Mouse (Mus musculus) activated CD4-positive, CD25-positive, alpha-beta regulatory T cell, adult 4 months (primary cell): ENCODE measurements around the gene Mkrn2os. TPM values are rescaled to one million over a fixed set of nuclear protein-coding genes. Genes with fewer than 3 reads are reported as not detected.
"Not testable (repeated sequence)": the region's sequence is repeated elsewhere in the genome, so short reads cannot be mapped to it uniquely, and the experiment has no call there.

Experiments used
- ATAC-seq: one replicate; pipeline ENCODE4 v1.8.0; 2017
- polyA plus RNA-seq, 2 experiments: library from polyadenylated mRNA; unstranded; fragments of 100-300 nt; shearing (Covaris generic); gene quantifications; one replicate each; pipeline ENCODE4 v1.2.1; 2017

The Mkrn2os gene
- polyA plus RNA-seq: under 1 TPM; 0.19 to 0.40 TPM

DNA sequence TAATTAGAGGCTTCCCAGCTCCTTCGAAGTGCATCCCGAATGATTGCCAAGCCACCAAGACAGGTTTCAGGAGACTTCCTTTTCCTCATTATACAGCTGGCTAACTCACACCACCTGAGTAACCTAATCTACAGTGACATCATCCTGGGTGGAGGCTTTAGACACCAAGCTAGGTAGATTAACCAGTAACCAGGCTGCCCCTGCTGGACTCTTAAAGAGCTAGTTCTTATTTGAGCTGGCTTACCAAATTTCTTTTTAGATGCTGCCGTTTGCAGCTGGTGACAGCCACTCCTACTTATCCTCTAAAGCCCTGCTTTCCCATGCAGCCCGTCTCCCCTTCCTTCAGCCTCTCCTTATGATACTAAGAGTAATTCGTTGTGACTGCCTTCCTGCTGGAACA, at the start of gene Mkrn2os:
Mkrn2os (minus strand) TSS at position 119 of the 400 bp plus-strand sequence.
- ATAC-seq: no peak

GRCm38 (mm10) chr6:115638188-115638587, 45.8 kb upstream of the Mkrn2os start:
- ATAC-seq: not testable (repeated sequence)

GRCm38 (mm10) chr6:115634015-115634414, 41.6 kb upstream of the Mkrn2os start:
- no peak for ATAC-seq

- ATAC-seq: no peak
Measured at GRCm38 (mm10) chr6:115631056-115631795, 38.9 kb upstream of the Mkrn2os start.

DNA sequence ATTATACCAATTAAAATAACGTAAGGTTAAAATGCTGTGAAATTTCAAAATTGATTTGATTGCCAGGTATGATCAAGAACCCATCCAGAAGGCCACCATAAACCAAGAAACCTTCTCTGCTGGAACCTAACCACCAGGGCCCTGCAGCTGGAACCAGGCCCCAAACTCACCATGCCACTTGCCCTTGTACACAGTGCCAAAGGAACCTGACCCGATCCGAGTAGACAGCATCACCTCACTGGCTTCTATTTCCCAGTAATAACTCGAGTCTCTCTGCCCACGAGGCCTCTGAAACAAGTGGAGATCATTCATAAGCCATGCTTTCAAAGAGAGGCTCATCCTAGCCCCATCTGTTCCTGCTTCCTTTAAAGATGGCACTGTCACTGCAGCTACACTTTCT, 33.7 kb upstream of the Mkrn2os start:
- ATAC-seq: no peak

DNA sequence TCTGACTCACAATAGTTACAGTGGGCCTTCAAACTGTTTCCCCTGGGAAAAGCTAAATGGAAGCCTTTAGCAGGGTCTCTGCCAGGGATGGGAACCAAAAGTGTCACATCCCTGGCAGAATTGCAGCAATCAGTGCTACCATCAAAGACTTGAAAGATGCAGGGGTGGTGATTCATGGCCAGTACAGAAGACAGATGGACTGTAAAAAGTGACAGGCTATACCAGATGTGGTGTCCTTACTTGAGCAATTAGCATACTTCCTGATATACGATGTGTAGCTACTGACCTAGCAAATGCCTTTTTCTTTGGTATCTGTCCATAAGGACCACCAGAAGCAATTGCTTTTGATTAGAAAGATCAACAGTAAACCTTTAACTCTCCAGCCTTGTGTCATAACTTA, 28.6 kb upstream of the Mkrn2os start:
- no peak for ATAC-seq

GRCm38 (mm10) chr6:115619818-115620217, 27.4 kb upstream of the Mkrn2os start:
- peak; percentile 36 for ATAC-seq

DNA sequence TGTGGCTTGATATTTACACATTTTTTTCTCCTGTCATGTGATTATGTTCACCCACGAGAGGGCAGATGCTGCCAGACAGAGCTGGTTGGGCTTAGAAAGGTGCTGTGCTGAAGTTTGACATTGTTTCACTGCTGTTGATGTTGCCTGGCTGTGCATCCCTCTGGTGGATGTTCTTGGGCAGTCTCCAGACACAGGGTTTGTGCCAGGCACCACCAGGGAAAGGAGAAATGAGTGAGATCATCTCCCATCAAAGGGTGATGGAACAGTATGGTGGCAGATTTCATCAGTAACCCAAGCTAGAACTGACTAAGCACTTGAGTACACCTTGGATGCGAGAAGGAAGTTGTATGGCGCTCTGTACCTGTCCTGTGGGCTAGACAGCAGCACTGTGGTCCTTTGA, 23.6 kb upstream of the Mkrn2os start:
- ATAC-seq: no peak

DNA sequence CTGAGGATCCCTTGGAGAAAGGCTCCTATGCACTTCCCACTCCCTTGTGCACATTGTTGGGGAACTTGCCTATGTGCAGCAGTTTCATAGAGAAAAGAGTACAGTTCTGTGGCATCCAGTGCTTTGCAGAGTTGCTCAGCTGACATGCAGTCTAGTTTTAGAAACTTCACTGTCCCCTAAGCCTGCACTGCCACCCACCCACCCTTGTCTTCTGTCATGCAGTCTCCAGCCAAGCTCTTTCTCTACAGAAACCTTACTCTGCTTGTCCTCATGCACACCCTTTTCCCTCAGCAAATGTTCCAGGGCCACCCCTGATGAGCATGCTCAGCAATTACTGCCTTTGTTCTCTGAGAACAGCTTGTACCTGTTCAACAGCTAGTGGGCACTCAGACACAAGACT, 21.4 kb upstream of the Mkrn2os start:
- no peak for ATAC-seq

DNA sequence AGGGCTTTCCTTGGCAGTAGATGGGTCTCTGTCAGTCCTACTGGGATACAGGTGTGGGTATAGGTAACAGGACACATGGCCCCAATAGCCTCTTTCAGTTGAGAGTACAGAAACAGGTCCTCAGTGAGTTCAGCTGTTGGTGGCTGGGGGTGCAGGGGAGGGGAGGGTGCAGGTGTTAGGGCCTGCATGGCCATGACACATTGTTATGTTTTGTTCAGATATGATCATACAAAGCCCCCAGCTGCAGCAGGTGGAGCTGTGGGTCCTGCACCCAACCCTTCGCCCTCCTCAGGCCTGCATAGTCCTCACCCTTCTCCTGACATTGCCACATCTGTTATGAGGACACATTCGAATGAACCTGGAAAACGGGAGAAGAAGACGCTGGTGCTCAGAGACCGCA, 17.9 kb upstream of the Mkrn2os start:
- no peak for ATAC-seq

DNA sequence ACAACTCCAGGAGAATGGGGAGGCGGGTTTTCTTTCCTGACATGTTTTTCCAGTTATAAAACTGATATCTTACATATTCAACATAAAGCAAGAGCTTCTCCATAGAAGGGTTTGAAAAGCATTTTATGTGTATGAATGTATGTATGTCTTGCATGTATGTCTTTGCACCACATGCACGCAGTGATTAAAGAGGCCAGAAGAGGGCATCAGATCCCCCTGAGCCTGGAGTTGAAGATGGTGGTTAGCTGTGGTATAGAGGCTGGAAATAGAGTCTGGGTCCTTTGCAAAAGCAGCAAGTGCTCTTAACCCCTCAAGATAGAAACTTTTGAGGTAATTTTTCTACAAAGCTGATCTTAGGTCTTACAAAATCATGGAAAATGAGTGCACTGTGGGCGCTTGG, 16.7 kb upstream of the Mkrn2os start:
- ATAC-seq: peak; percentile 49

DNA sequence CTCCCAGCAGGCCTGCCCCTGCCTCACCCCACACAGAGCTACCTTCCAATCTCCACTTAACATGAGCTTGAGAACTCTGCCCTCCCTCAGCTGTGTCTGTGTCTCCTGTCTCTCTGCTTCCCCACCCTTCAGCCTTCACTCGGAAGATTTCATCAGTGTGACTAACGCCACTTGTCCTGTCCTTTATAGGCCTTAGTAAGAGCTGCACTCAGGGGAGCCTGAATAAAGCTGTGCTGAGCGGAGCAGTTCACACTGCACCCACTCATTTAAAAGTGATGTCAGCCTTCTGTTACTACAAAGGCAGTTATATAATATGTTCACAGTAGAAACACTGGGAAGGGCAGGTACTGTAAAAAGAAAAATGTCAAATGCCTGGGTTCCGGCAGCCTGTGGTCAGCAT, 15.1 kb upstream of the Mkrn2os start:
- ATAC-seq: no peak

DNA sequence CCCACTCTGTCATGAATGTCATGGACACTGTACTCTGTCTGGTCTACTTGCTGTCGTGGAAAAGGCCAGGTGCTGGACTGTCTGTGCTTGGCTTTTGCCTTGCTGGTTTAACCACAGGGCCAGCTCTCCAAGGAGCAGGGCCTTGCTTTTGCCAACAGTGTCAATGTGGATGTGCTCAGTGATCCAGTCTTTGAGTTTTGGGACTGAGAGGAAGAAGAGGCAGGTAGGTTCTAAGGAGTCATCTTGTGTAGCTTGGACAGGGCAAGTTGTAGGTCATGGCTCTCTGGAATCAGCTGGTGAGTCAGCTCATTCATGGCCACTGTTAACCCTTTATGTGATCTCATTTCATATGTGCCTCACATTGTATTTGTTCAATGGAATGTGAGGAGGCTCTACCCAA, 14.1 kb upstream of the Mkrn2os start:
- ATAC-seq: no peak

GRCm38 (mm10) chr6:115601715-115602523, 9.5 kb upstream of the Mkrn2os start, which contains the start of gene Mkrn2:
TSS of gene Mkrn2 (plus strand) at chr6:115601902.
- ATAC-seq: peak; percentile 75

GRCm38 (mm10) chr6:115601322-115601714, 8.9 kb upstream of the Mkrn2os start:
- ATAC-seq: no peak

DNA sequence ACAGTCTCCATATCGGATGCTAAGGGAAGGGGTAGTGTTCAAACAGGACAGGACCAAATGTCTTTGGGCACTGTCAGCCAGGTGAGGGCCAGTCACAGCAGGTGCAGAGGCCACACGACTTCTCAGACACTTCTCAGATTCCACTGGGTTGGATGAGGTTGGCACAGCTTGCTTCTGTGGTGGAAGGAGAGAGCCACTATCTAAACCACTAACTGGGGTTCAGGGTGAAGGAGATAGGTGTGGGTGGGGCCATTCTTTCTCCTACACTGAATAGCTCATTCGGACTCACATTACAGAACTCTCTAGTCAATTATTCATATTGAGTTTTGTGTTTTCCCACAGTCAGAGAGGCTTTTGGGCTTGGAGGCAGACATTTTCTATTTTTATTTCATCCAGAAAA, 3.3 kb upstream of the Mkrn2os start:
- no peak for ATAC-seq

DNA sequence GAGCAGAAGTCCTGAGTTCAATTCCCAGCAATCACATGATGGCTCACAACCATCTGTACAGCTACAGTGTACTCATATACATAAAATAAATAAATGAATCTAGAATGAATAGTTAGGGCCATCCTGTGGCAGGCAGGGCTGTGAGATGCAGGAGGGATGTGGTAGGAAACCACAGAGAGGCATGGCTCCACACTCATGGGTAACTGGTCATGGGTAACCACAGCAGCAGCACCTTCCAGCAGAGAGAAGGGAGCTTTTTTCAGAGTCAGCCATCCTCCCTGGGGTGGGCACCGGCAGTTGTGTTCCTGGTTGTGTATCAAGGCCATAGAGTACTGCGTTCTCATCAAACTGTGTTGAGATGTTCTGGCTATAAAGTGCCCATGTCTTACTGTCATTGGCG, 2.1 kb upstream of the Mkrn2os start:
- peak; percentile 98 for ATAC-seq

DNA sequence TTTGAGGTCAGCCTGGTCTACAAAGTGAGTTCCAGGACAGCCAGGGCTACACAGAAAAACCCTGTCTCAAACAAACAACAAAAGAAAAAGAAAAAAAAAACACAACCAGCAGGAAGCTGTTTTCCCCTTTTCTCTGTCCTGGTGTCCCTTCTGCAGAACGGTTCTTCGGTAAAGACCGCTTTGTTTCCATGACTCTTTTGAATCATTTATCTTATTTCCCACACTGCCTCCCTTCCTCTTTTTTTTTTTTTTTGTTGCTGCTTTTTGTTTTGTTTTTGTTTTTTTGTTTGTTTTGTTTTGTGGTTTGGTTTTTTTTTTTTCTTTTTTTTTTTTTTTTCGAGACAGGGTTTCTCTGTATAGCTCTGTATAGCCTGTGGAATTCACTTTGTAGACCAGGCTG, 876 bp upstream of the Mkrn2os start:
- no peak for ATAC-seq

DNA sequence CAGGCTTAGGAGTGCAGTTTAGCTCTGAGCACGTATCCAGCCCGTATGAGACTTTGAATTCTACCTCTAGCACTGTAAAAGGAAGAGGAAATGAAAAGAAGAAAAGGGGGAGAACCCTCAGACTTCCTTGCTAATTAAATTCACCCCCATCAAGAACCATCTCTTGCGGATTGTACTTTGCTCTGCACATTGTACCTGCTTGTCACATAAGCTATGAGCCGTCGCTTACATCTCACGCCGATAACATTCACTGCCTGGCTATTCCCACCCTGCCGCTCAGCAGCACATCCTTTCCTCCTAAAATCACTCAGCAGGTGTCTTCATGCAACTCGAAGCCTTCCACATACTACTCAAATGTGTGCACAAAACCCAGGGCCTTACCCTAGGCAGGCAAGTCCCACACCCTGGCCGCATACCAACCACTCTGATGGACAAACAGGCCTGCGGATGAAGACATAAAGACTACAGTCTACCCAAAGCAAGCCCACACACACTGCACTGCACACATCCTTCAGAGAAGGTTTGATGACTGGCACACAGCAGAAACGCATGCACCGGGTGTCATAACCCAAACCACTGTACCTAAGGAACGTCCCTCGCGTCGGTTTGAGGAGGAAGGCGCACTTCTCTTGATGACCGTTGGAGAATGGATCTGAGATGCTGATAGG, 550 bp downstream of the Mkrn2os start:
- ATAC-seq: no peak

DNA sequence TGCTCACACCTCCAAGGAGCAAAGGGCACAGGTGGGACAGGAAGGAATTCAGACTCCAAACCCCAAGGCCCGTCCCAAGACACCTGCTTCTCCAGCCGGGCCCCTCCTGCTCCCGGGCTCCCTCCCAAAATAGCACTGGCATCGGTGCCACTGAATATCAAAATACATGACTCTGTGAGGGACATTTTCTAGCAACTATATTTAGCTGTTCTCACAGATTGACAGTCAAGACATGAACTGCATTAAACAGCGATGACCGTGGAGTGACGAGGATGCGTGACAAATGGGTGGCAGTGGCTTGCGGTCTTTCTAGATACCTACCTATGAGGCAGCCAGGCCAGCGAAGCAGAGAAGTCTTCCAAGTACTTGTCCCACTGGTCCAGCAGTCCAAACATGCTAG, 6.1 kb downstream of the Mkrn2os start:
- ATAC-seq: no peak

DNA sequence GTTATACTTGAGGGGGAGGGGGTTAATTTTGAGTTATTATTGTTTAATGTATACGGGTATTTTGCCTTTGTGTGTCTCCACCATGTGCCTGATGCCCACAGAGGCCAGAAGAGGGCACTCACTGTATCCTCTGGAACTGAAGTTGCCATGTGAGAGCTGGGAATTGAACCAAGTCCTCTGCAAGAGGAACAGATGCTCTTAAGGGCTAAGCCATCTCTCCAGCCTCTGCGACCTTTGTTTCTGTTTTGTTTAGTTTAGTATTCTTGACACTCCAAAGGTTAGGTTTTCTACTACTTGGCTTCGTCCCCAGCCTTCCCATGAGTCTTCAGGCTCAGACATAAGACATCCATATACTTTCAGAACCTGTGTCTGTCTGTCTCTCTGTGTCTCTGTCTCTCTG, 8.2 kb downstream of the Mkrn2os start:
- ATAC-seq: no peak

GRCm38 (mm10) chr6:115583430-115584125, 8.8 kb downstream of the Mkrn2os start:
- ATAC-seq: no peak
